12 mouse cellular contexts compared by ENCODE assay signal in the genomic region with DNA sequence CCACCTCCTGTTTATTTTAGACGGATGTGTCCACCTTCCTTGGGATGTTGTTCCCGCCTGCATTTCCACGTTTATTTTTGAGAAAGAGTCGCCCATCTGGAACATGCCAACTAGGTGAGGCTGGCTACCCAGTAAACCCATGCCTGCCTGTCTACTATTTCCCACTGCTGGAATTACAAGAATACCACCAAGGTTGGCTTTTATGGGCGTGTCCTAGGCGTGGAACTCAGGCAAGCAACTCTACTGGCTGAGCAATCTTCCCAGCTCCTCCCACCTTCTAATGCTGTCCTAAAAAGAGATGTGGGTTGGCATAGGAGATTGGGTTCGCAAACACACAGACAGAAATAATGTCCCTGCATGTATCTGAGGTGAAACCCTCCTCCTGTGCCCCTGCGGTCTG.
"Had no signal": no experiment of that assay in that cellular context is flagged by ENCODE, and none has a peak within 500 bp of the region (broad histone marks: within the 10 kb centered on the region; RNA-seq: fewer than 3 reads in every experiment).

No protein-coding gene starts in this region.

- H3K4me3 ChIP-seq: kidney, embryonic 15.5 days; left cerebral cortex, adult 2 months; liver, embryonic 13.5 days; midbrain, embryonic 13.5 days had no signal

- DNase-seq: kidney, adult 8-10 months; kidney, postnatal 10 days; kidney, postnatal 36 days; layer of hippocampus, postnatal 36 days; liver, embryonic 13.5 days; lung, embryonic 14.5 days; thymus, adult 18-20 months; thymus, postnatal 36 days had no signal

- H3K27me3 ChIP-seq: kidney, embryonic 15.5 days; liver, embryonic 13.5 days had no signal

- ATAC-seq: midbrain, embryonic 13.5 days had no signal

- H3K4me1 ChIP-seq: liver, embryonic 13.5 days had no signal

- H3K9ac ChIP-seq: kidney, embryonic 15.5 days; liver, embryonic 13.5 days; lung, embryonic 14.5 days; midbrain, embryonic 13.5 days had no signal

- H3K4me2 ChIP-seq: kidney, embryonic 15.5 days; liver, embryonic 13.5 days; lung, embryonic 14.5 days; midbrain, embryonic 13.5 days had no signal

- H3K36me3 ChIP-seq: kidney, embryonic 15.5 days; liver, embryonic 13.5 days; midbrain, embryonic 13.5 days had no signal

- H3K27ac ChIP-seq: kidney, embryonic 15.5 days; left cerebral cortex, adult 2 months; liver, embryonic 13.5 days; macrophage; midbrain, embryonic 13.5 days had no signal

- H3K9me3 ChIP-seq: kidney, embryonic 15.5 days; liver, embryonic 13.5 days; midbrain, embryonic 13.5 days had no signal
